Mouse (Mus musculus) heart, adult 11 months (tissue): Measurements from ENCODE around the gene Srgap3.

Experiments
- DNase-seq: peaks from one replicate; pipeline ENCODE4 v3.0.0; 2022

Gene Srgap3

DNA sequence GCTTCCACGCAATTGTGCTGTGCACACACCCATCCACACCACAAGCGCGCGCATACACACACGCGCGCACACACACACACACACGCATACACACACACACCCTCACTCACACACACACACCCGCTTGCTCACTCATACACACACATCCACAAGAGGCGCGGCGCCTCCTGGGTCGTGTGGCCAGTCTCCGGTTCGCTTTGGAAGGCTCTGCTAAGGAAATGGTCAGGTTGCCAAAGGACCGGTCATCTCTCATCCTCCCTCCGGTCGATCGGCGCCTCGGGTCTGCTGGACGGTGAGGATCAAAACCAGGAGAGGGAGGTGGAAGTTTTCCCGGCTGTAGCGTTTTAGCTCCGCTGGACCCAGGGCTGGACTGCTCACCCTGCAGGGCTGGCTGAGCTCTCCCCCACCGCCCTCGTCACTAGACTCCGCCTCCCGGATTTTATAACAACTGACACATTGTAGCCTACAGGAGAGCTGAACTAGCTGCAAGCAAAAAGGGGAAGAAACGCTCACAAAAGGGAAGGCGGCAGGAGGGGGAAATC lies at the start of gene Srgap3:
Gene Srgap3 (minus strand): TSS at position 372 of the 542 bp plus-strand sequence.
- peak; percentile 98 for DNase-seq

GRCm38 (mm10) chr6:112995708-112996107 lies 48.6 kb upstream of the Srgap3 start:
- DNase-seq: no peak

- peak; percentile 33 for DNase-seq
Observed at GRCm38 (mm10) chr6:112990119-112990518, 43.1 kb upstream of the Srgap3 start.

DNA sequence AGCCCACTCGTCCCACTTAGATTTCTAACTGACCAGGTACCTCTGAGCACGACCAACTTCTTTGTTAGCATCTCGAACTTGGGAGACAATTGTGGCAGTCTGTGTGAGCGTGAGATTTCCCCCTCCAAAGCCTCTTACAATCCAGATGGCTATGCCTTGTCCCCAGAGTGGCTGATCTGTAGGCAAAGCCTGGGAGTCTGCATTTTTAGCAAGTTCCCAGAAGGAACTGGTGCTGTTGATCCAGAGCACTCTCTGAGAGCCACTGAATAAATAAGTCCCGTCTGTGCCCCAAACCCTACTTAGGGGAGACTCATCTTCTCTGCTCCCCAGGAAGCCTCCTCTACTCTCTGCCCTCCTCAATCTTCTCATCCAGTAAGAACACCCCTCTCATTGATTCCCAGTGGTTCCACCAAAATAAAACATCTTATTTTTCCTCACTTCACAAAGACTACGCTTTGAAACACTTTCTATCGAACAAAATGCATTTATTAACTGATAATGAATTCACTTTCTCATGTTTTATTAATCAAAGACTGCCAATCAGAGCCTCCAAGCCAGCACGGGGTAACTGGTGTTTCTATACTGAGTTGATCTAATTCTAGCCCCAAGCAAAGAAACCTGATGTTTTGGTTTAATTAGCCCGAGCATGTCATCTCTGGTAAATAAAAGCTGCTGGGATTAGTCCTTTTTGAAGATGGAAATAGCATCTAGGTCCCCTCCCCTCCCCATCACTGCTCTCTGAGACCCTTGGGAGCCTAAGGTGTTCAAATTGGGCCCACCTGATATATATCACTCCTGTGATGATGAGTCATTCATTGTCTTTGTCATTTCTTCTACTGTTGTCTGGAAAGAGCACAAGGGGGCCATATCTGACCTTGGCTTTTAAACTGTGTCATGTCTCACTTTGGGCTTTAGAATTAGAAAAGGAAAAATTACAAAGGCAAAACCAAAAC lies 38.6 kb upstream of the Srgap3 start:
- peak; percentile 45 for DNase-seq

GRCm38 (mm10) chr6:112982241-112982640 lies 35.2 kb upstream of the Srgap3 start:
- peak; percentile 82 for DNase-seq

DNA sequence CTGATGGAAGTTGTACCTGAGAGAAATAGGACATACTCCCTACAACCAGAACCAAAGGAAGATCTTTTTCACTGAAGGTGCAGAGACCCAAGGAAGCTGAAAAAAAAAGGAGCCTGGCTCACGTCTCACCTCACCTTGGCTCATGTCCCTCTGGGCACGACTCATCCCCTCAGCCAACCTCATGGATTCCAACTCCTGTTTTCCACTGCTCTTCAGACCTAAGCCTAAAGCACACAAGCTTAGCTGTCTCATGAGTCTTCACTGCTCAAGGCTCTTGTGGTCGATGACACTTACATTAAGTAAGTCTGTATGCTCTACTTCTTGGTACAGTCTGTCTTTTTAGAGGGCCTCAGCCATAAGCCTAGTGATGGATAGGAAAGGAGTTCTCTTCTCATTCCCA lies 31.9 kb upstream of the Srgap3 start:
- peak; percentile 41 for DNase-seq

GRCm38 (mm10) chr6:112977246-112977645 lies 30.2 kb upstream of the Srgap3 start:
- peak; percentile 64 for DNase-seq

DNA sequence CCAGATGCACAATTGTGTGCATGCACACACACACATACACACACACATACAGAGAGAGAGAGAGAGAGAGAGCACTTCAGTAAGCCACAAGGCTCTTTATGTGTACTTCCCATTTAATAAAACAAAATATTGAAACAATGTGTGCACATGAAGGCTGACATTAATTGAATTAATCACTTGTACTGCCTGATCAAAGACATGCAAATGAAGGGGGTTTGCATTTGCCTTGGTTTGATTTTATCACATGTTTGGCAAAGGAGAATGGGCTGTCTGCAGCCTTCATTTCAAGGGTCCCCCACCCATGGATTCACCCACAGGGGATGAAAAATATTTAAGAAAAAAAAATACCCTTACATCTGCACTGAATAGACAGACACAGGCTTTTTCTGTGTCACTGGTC lies 29.5 kb upstream of the Srgap3 start:
- DNase-seq: peak; percentile 1

DNA sequence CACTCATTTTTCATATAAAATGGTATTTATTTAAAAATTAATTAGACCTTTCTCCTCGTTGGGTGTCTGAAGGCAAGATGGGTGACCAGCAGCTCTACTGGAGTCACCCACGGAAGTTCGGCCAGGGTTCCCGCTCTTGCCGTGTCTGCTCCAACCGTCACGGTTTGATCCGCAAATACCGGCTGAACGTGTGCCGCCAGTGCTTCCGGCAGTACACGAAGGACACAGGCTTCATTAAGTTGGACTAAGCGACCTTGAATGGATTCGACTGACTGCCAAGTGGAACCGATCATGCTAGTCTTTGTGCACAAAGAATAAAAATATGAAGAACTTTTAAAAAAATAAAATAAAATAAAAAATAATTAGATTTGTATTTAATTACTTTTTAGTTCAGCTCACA lies 29.1 kb upstream of the Srgap3 start:
- DNase-seq: peak; percentile 1

DNA sequence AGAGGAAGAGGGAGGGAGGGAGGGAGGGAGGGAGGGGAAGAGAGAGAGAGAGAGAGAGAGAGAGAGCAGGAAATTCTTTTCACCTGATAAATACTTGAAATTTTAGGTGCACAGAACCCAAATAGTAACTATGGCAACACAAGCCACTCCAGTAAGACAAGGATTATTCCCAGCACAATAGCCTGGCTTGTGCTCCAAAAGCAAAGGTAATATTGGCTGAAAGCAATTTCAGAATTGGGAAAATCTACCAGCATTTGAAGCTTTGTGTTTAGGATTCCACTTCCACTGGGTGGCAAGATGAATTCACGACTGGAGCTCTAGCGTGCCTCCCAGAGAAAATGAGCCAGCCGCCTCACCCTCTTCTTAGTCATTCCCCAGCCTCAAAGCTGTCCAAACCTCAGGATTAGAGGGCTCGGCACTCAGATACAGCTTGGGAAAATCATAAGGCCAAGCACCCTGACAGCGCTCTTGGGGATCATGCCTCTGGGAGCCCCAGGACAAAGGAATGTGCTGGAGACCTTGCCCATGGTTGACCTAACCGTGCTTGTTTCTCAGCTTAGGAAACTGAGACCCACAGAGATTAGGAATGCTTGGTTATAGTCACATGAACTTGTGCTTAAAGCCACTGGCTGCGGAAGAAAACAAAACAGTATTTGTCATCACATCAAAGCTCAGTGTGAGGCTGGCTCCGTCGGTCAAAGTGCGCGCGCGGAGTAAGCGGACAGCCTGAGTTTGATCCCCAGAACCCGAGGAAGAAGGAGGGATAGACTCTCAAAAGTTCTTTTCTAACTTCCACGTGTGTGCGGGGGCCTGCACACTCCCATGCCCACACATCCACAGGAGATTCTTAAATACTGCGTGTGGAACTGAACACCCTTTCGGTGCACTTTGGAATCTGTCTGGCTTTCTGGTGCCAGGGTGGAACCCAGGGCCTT lies 27.0 kb upstream of the Srgap3 start:
- DNase-seq: peak; percentile 37

GRCm38 (mm10) chr6:112972858-112973631 lies 26.0 kb upstream of the Srgap3 start:
- DNase-seq: peak; percentile 72

DNA sequence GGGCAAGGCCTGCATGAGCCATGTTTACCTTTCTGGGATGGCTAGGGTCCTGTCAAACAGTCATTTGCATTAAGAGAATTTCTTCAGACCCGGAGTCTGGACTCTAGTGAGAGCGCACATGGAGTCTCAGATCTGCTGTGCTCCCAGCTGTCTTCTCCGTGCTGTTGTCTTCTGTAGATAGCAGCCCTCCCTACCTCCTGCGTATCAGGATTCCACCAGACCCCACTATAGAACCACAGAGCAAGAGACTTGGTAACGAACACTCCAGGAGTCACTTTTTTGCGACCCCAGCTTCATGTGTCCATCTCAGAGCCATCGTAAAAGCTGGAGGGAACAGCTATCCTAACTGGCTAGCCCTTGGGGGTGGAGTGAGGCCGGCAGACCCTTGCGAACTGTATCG lies 25.1 kb upstream of the Srgap3 start:
- DNase-seq: peak; percentile 45

DNA sequence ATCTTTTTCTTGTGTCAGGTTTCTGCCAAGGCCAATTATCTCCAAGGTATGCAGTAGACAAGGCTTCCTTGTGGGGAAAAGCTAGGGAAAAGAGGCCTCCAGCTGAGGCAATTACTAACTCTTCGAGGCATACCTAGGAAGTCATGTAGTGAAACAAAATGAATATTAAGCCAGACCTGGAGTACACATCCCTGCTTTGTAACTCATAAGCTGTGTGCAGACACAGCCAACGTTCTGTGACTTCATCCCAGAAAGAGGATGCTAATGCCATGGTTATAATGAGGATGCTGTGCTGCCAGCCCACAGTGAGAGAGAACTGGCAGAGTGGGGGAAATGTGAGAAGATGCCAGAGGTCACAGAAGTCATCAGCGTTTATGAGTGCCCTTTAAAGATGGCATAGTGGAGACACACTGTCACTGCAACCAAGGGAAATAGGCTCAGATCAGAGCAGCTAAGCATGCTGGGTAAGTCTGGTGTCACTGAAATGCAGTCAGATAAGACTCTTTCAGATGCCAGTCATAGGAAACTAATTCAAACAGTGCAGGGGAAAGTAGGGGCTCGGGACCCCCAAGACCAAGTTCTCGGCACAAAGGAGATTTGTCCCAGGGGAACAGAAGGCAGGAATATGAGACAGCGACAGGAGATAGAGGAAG lies 24.2 kb upstream of the Srgap3 start:
- DNase-seq: peak; percentile 36

- no peak for DNase-seq
Observed at GRCm38 (mm10) chr6:112967359-112967758, 20.3 kb upstream of the Srgap3 start.

DNA sequence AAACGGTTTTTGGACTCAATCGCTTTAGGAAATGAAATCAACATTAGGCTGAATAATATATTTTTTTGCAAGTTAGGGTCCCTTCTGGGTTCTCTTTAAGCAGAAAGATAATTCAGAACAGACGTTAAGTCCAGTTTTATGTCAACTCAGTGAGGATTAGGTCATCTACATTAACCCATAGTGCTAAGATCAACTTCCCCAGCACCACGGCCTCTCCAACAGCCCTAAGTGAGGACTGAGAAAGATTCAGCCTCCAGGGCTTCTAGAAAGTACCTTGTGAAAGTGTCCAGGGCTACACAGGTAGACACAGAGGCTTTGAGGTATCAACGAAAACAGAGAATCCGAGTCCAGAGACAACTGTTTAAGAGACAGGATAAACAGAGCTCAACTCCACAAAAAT lies 11.3 kb upstream of the Srgap3 start:
- DNase-seq: no peak

DNA sequence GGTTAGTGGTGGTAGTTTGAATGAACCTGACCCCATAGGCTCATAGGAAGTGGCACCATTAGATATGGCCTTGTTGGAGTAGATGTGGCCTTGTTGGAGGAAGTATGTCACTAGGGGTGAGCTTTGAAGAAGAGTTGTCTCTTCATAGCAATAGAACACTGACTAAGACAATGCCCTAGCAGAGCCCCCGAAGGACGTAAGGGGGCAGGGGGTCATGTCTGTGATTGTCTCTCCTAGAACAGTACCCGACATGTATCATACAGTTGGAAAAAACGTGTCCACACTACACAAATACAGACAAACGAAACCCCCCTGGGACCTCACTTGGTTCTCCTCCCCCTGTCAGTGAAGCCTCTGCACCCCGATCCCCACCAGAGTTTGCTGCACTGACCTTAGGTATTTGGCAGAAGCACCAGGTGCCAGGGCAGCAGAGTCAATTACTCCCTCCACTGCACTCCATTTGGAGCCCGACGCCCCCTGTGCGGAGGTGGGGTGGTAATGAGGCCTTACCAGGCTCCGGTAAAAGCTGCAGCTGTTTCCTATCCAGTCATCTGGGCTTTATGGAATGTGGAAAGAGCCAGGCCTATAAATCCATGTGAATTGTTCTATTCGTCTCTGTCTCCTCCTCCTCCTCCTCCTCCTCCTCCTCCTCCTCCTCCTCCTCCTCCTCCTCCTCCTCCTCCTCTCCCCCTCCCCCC lies 10.7 kb upstream of the Srgap3 start:
- no peak for DNase-seq

- no peak for DNase-seq
Observed at GRCm38 (mm10) chr6:112955773-112956172, 8.7 kb upstream of the Srgap3 start.

DNA sequence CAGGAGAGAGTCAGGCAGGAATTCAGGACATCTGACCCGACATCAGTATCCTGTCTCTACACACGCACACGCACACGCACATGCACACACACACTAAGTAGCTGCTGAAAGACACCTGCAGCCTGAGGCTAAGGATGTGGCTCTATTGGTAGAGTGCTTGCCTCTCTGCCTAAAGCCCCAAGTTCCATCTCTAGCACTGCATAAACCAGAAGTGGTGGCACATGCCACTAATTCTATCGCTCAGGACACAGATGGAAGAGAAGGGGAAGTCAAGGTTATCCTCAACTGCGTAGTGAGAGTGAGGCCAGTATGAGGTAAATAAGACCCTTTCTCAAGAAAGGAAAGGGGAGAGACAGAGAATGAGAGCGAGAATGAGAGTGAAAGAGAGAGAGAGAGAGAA lies 6.8 kb upstream of the Srgap3 start:
- no peak for DNase-seq

DNA sequence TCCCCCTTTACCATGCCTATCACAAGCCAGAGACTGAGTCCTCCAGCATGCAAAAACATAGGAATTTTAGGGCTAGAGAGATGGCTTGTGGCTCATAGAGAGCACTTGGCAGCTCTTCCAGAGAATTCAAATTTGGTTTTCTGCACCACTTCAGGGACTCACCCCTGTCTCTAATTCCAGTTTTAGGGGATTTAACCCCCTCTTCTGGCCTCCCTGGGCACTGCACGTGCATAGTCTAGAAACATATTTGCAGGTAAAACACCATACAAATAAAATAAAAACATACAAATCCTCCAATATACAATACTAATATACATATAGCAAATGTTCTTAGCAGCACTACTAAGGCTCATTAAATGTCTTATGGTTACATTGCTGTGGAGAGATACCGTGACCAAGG lies 4.2 kb upstream of the Srgap3 start:
- no peak for DNase-seq

- DNase-seq: no peak
Observed at GRCm38 (mm10) chr6:112950205-112951110, 3.4 kb upstream of the Srgap3 start.
